Mouse (Mus musculus): ENCODE results near the gene Best1. TPM values are rescaled to one million over a fixed set of nuclear protein-coding genes. Genes with fewer than 3 reads are reported as not detected.
A peak's percentile ranks its signal among the peaks of the same experiment; 100 is the strongest.

Gene Best1
- polyA plus RNA-seq, 1 experiment from 2014 or later: 1.9 TPM

DNA sequence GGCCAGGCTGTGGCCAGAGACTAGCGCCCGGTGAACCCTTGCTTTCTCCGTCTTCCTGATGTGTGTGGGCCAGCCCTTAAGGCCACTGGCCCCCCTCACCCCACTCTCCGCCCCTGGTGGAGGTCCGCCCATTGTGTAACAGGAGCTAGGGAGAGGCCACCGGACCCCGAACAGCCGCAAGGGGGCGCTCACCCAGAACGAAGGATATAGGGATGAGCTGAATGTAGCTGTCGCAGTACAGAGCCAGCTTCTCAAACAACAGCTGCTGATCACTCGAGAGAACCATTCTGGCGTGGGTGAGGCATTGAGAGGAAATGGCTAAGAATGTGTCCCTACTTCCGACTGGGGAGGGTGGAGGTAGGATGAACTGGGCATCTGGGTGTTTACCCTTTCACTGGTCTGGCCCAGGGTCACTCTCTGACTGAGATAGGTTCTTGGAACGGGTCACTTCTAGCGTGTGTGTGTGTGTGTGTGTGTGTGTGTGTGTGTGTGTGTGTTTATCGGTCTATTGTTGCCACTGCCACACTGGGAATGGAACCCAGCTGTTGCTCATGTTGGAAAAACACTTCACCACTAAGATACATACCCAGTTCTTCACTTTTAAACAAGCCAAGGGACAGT, 8.3 kb downstream of the Best1 start:
- peak; percentile 89 for ATAC-seq (replicated peaks; ENCODE audit: insufficient number of reproducible peaks, low FRiP score, low TSS enrichment, low read depth)
- Histone ChIP-seq H3K4me2 (ENCODE audit: low read depth, low read length) (peak overlapping the region; percentile 33), H3K9ac (replicated peaks; ENCODE audit: low read length) (peak overlapping the region; percentile 48), H3K4me3 (ENCODE audit: low read depth, low read length) (peak overlapping the region; percentile 13), H3K27me3 (ENCODE audit: control insufficient read depth, insufficient read depth, low read length) (no peaks in the 10 kb centered on the region), H3K27ac (replicated peaks; ENCODE audit: low read depth, low read length) (no peak overlapping the region), H3K4me1 (ENCODE audit: control insufficient read depth, insufficient read depth, low read length) (no peaks in the 10 kb centered on the region), H3K36me3 (replicated peaks; ENCODE audit: control insufficient read depth, insufficient read depth, low read depth, low read length) (no peaks in the 10 kb centered on the region), H3K9me3 (replicated peaks; ENCODE audit: control insufficient read depth, low read length) (no peaks in the 10 kb centered on the region)
- 7% methylated on average over 17 of the region's 17 CpGs for WGBS
- DNase-seq (ENCODE audit: low spot score): peak; percentile 93

GRCm38 (mm10) chr19:9992011-9992958, 9.1 kb downstream of the Best1 start:
- no peaks in the 10 kb centered on the region for H3K36me3 ChIP-seq (replicated peaks; ENCODE audit: control insufficient read depth, insufficient read depth, low read depth, low read length)
- no peaks in the 10 kb centered on the region for H3K27me3 ChIP-seq (ENCODE audit: control insufficient read depth, insufficient read depth, low read length)
- no peaks in the 10 kb centered on the region for H3K4me1 ChIP-seq (ENCODE audit: control insufficient read depth, insufficient read depth, low read length)
- no peaks in the 10 kb centered on the region for H3K9me3 ChIP-seq (replicated peaks; ENCODE audit: control insufficient read depth, low read length)
- H3K4me3 ChIP-seq (ENCODE audit: low read depth, low read length): peak overlapping the region; percentile 13
- 44% methylated on average over 26 of the region's 26 CpGs for WGBS
- no peak overlapping the region for H3K27ac ChIP-seq (replicated peaks; ENCODE audit: low read depth, low read length)
- H3K4me2 ChIP-seq (ENCODE audit: low read depth, low read length): peak overlapping the region; percentile 33
- peak overlapping the region; percentile 48 for H3K9ac ChIP-seq (replicated peaks; ENCODE audit: low read length)
- no peak for DNase-seq (ENCODE audit: low spot score)
- peak; percentile 44 for ATAC-seq (replicated peaks; ENCODE audit: insufficient number of reproducible peaks, low FRiP score, low TSS enrichment, low read depth)

- Histone ChIP-seq H3K4me1 (ENCODE audit: control insufficient read depth, insufficient read depth, low read length) (no peaks in the 10 kb centered on the region), H3K27me3 (ENCODE audit: control insufficient read depth, insufficient read depth, low read length) (no peaks in the 10 kb centered on the region), H3K27ac (replicated peaks; ENCODE audit: low read depth, low read length) (no peak overlapping the region), H3K9ac (replicated peaks; ENCODE audit: low read length) (no peak overlapping the region), H3K4me2 (ENCODE audit: low read depth, low read length) (no peak overlapping the region), H3K36me3 (replicated peaks; ENCODE audit: control insufficient read depth, insufficient read depth, low read depth, low read length) (no peaks in the 10 kb centered on the region), H3K4me3 (ENCODE audit: low read depth, low read length) (no peak overlapping the region), H3K9me3 (replicated peaks; ENCODE audit: control insufficient read depth, low read length) (no peaks in the 10 kb centered on the region)
- ATAC-seq (replicated peaks; ENCODE audit: insufficient number of reproducible peaks, low FRiP score, low TSS enrichment, low read depth) (no peak), DNase-seq (ENCODE audit: low spot score) (peak; percentile 87)
- WGBS: 25% methylated on average over 5 of the region's 5 CpGs
Observed at GRCm38 (mm10) chr19:9991304-9991703, 10.1 kb downstream of the Best1 start.

DNA sequence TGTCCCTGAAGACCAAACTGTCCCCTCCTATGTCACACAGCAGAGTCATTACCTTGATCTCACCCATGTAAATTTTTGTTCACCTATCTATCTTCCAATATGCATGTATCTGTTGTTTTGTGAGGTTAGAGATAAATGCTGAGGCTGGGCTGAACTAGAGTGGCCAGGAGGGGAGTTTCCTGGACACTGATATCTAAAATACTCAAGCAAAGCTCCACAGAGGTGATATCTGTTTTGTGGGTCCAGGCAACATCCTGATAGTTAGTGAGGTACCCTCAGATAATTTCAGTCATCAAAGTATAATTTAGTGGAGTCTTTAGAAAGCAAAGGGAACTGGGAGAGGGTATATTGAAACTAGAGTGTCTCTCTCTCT, 11.6 kb downstream of the Best1 start:
- ATAC-seq (replicated peaks; ENCODE audit: insufficient number of reproducible peaks, low FRiP score, low TSS enrichment, low read depth) (no peak), DNase-seq (ENCODE audit: low spot score) (no peak)
- no peaks in the 10 kb centered on the region for H3K27me3 ChIP-seq (ENCODE audit: control insufficient read depth, insufficient read depth, low read length)
- H3K36me3 ChIP-seq (replicated peaks; ENCODE audit: control insufficient read depth, insufficient read depth, low read depth, low read length): peaks cover 4% of the 10 kb centered on the region
- H3K4me2 ChIP-seq (ENCODE audit: low read depth, low read length): no peak overlapping the region
- no peak overlapping the region for H3K9ac ChIP-seq (replicated peaks; ENCODE audit: low read length)
- no peak overlapping the region for H3K27ac ChIP-seq (replicated peaks; ENCODE audit: low read depth, low read length)
- H3K9me3 ChIP-seq (replicated peaks; ENCODE audit: control insufficient read depth, low read length): no peaks in the 10 kb centered on the region
- H3K4me3 ChIP-seq (ENCODE audit: low read depth, low read length): no peak overlapping the region
- no peaks in the 10 kb centered on the region for H3K4me1 ChIP-seq (ENCODE audit: control insufficient read depth, insufficient read depth, low read length)

GRCm38 (mm10) chr19:9989171-9989883, 12.1 kb downstream of the Best1 start:
- no peak for ATAC-seq (replicated peaks; ENCODE audit: insufficient number of reproducible peaks, low FRiP score, low TSS enrichment, low read depth)
- H3K4me1 ChIP-seq (ENCODE audit: control insufficient read depth, insufficient read depth, low read length): no peaks in the 10 kb centered on the region

DNA sequence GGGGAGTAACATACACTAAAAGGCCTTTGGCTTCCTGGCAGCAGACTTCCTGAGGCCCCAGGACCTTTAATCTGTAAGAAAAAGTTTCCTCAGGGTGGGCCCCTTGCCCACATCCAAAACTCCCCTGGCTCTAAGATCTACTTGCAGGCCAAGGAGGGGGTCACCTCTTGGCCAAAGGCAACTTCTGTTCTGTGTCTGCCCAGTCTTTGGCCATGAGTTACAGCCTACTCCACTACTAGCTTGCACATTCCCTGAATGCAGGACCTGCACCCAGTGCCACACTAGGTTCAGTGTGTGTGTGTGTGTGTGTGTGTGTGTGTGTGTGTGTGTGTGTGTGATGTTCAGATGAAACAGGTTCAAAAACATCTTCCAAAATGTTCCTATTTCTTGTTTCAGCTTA, 13.8 kb downstream of the Best1 start:
- Histone ChIP-seq H3K4me1 (ENCODE audit: control insufficient read depth, insufficient read depth, low read length) (peaks cover 4% of the 10 kb centered on the region; the same call in 1 of the 2 replicates), H3K36me3 (replicated peaks; ENCODE audit: control insufficient read depth, insufficient read depth, low read depth, low read length) (peaks cover 4% of the 10 kb centered on the region), H3K4me3 (ENCODE audit: low read depth, low read length) (no peak overlapping the region), H3K9ac (replicated peaks; ENCODE audit: low read length) (no peak overlapping the region), H3K27me3 (ENCODE audit: control insufficient read depth, insufficient read depth, low read length) (no peaks in the 10 kb centered on the region), H3K9me3 (replicated peaks; ENCODE audit: control insufficient read depth, low read length) (no peaks in the 10 kb centered on the region), H3K27ac (replicated peaks; ENCODE audit: low read depth, low read length) (no peak overlapping the region; the same call in 1 of the 2 replicates), H3K4me2 (ENCODE audit: low read depth, low read length) (no peak overlapping the region)
- DNase-seq (ENCODE audit: low spot score) (no peak), ATAC-seq (replicated peaks; ENCODE audit: insufficient number of reproducible peaks, low FRiP score, low TSS enrichment, low read depth) (no peak)

More at GRCm38 (mm10) chr19:9989171-9989883, 12.1 kb downstream of the Best1 start:
- DNase-seq (ENCODE audit: low spot score): peak; percentile 48
- 68% methylated on average over 17 of the region's 17 CpGs for WGBS
- Histone ChIP-seq H3K36me3 (replicated peaks; ENCODE audit: control insufficient read depth, insufficient read depth, low read depth, low read length) (peaks cover 4% of the 10 kb centered on the region), H3K27me3 (ENCODE audit: control insufficient read depth, insufficient read depth, low read length) (no peaks in the 10 kb centered on the region), H3K9me3 (replicated peaks; ENCODE audit: control insufficient read depth, low read length) (no peaks in the 10 kb centered on the region), H3K27ac (replicated peaks; ENCODE audit: low read depth, low read length) (no peak overlapping the region), H3K4me2 (ENCODE audit: low read depth, low read length) (no peak overlapping the region), H3K4me3 (ENCODE audit: low read depth, low read length) (no peak overlapping the region), H3K9ac (replicated peaks; ENCODE audit: low read length) (no peak overlapping the region)

GRCm38 (mm10) chr19:9987192-9987591, 14.2 kb downstream of the Best1 start:
- no peak for ATAC-seq (replicated peaks; ENCODE audit: insufficient number of reproducible peaks, low FRiP score, low TSS enrichment, low read depth)
- no peaks in the 10 kb centered on the region for H3K9me3 ChIP-seq (replicated peaks; ENCODE audit: control insufficient read depth, low read length)
- no peak overlapping the region for H3K4me2 ChIP-seq (ENCODE audit: low read depth, low read length)
- 28% methylated on average over 6 of the region's 6 CpGs for WGBS
- H3K27me3 ChIP-seq (ENCODE audit: control insufficient read depth, insufficient read depth, low read length): no peaks in the 10 kb centered on the region
- peaks cover 4% of the 10 kb centered on the region for H3K36me3 ChIP-seq (replicated peaks; ENCODE audit: control insufficient read depth, insufficient read depth, low read depth, low read length)
- peaks cover 4% of the 10 kb centered on the region; the same call in 1 of the 2 replicates for H3K4me1 ChIP-seq (ENCODE audit: control insufficient read depth, insufficient read depth, low read length)
- no peak overlapping the region for H3K9ac ChIP-seq (replicated peaks; ENCODE audit: low read length)
- peak; percentile 56 for DNase-seq (ENCODE audit: low spot score)
- H3K4me3 ChIP-seq (ENCODE audit: low read depth, low read length): no peak overlapping the region
- no peak overlapping the region; the same call in 1 of the 2 replicates for H3K27ac ChIP-seq (replicated peaks; ENCODE audit: low read depth, low read length)

Data from embryonic facial prominence, embryonic 11.5 days (tissue).